Mouse (Mus musculus): Measurements from ENCODE around the gene Coil. TPM values are rescaled to one million over a fixed set of nuclear protein-coding genes. Genes with fewer than 3 reads are reported as not detected.

Gene Coil
- polyA plus RNA-seq (2012; ENCODE audit: insufficient read depth, insufficient read length, missing spikeins), result 6.0 and 7.2 TPM in 2 replicates

DNA sequence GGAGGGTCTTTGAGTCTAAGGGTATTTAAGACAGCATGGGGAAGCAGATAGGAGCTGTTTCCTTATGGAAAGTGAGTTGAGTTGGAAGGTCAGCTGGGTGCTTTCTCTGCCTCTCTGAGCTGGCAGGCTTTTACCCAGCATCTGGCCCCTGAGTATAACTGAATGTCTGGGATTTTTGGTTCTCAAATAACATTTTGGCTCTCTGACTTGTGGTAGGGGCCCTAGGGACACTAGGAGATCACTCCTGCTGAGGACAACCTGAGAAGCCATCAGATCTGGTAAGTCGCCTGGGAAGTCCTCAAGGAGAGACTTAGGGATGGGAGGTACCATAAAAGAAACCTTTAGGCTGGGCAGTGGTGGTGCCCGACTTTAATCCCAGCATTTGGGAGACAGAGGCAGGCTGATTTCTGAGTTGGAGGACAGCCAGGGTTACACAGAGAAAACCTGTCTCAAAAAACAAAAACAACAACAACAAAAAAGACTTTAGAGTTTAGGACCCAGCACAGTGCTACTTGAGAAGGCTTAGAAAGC is at the start of gene Coil:
Coil (plus strand) TSS at position 51 of the 531 bp plus-strand sequence.
- Histone ChIP-seq H3K27ac (ENCODE audit: insufficient read depth, low read depth, low read length) (no peak within 1 kb of the TSS), H3K4me1 (ENCODE audit: control insufficient read depth, insufficient read depth, low read length) (peaks cover 9% of the 10 kb centered on the region), H3K4me3 (ENCODE audit: insufficient read depth, low read length) (no peak within 1 kb of the TSS)
- TF ChIP-seq CTCF (IDR thresholded peaks at IDR 0.05; ENCODE audit: low read depth, low read length) (peak; percentile 35; the same call in 1 of the 2 replicates), POLR2A (IDR thresholded peaks at IDR 0.05; ENCODE audit: borderline replicate concordance, low read depth, low read length) (0 out of 2 replicates have a peak, but pooled peaks have one; percentile 20)

DNA sequence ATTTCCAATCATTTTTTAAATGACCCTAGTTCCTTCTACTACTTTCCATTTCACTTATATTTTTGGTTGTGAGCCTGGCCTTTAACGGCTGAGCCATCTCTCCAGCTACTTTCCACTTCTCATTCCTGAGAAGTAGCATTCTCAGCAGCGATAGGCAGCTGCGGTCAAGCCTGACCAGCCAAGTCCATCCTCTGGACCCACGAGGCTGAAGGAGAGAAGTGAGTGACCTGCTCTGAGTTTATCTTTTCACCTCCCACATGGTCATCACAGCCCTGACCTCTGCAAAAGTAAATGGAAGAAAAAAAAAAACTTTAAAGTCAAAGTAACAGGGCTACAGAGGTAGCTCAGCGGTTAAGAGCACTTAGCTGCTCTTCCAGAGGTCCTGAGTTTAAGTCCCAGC is 43.5 kb upstream of the Coil start:
- Histone ChIP-seq H3K4me3 (ENCODE audit: insufficient read depth, low read length) (no peak overlapping the region), H3K27ac (ENCODE audit: insufficient read depth, low read depth, low read length) (no peak overlapping the region), H3K4me1 (ENCODE audit: control insufficient read depth, insufficient read depth, low read length) (no peaks in the 10 kb centered on the region)
- TF ChIP-seq CTCF (IDR thresholded peaks at IDR 0.05; ENCODE audit: low read depth, low read length), result no peak
- no peak for TF ChIP-seq POLR2A (IDR thresholded peaks at IDR 0.05; ENCODE audit: borderline replicate concordance, low read depth, low read length)

DNA sequence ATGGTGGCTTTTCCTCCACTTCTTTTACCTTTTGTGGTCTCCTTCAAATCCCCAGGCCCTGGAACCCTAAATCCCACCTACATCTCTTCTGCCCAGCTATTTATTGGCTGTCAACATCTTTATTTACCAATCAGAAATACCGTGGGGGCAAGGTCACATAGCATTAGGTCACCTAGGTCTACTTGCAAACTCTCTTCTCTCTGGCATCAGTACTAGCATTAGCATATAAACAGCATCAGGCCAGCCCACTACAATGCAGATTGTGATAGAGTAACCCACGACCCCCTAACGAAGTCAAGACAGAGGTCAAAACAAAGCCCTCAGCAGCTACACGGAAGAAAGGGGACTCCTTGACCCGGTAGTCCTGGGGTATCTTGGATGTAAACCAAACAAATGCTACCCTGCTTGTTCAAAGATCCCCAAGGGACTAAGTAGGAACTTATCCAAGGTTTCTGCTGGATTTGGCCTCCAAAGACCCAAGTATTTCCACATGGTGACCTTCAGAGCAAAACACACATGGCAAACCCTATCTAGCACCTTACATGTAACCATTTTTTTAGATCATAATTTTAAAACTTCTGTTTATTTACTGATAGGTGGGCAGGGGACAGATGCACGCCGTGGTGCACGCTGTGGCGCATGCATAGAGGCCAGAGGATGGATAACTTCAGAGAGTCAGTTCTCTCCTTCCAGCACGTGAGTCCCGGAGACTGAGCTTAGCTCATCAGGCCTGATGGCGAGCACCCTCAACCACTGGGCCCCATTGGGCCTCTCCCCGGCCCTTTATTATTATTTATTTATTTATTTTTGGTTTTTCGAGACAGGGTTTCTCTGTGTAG is 38.1 kb upstream of the Coil start:
- Histone ChIP-seq H3K4me1 (ENCODE audit: control insufficient read depth, insufficient read depth, low read length) (no peaks in the 10 kb centered on the region), H3K27ac (ENCODE audit: insufficient read depth, low read depth, low read length) (no peak overlapping the region), H3K4me3 (ENCODE audit: insufficient read depth, low read length) (no peak overlapping the region)
- TF ChIP-seq POLR2A (IDR thresholded peaks at IDR 0.05; ENCODE audit: borderline replicate concordance, low read depth, low read length) (no peak), CTCF (IDR thresholded peaks at IDR 0.05; ENCODE audit: low read depth, low read length) (no peak)

DNA sequence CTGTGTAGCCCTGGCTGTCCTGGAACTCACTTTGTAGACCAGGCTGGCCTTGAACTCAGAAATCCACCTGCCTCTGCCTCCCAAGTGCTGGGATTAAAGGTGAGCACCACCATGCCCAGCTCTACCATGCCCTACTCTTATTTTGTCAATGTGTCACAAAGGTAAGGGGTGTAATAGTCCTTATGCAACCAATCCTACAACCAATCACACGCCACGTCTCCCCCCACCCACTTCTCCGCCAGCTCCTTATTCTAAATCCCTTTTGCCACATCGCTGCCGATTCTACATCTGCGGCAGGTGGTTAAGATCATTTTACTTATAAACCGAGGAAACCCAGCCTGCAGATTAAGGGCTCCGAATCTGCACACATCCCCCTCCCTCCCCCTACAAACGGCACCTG is 37.0 kb upstream of the Coil start:
- Histone ChIP-seq H3K4me3 (ENCODE audit: insufficient read depth, low read length) (no peak overlapping the region), H3K4me1 (ENCODE audit: control insufficient read depth, insufficient read depth, low read length) (no peaks in the 10 kb centered on the region), H3K27ac (ENCODE audit: insufficient read depth, low read depth, low read length) (no peak overlapping the region)
- TF ChIP-seq CTCF (IDR thresholded peaks at IDR 0.05; ENCODE audit: low read depth, low read length) (no peak), POLR2A (IDR thresholded peaks at IDR 0.05; ENCODE audit: borderline replicate concordance, low read depth, low read length) (no peak)

DNA sequence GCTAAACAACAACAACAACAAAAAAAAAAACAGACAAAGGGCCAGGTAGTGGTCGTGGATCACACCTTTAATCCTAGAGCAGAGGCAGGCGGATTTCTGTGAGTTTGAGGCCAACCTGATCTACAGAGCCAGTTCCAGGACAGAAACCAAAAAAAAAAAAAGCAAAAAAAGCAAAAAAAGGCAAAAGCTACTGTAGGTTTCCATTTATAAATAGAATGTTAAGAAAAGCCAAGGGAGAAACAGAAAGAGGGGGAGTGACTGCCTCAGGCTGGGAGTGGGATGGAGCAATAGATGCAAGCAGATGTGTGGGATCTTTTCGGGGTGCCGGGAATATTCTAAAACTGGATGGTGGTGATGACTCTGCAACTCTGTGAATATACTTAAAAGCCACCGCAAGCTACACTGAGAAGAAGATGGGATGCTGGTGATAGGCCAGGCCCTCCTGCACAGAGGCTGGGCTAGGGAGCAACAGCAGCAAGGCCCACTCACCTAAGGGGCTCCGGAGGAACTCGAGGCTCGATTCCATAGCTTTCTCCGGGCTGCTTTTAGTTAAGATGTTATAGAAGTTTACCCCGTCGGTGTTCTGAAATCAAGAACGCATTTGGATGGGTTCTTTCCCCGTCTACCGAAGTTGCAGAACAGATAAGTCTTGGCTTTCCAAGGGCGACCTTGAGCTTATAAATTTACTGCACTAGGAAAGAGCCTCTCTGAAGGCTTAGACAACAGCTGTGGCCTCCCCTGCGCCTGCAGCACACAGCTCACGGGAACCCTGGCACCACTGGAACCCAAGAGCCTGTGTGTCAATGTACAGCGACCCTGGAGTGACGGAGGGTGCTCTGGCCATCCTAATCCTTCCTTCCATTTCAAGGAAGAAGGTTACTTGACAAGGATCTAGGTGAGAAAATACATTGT is 35.7 kb upstream of the Coil start:
- H3K4me3 ChIP-seq (ENCODE audit: insufficient read depth, low read length), result no peak overlapping the region
- H3K27ac ChIP-seq (ENCODE audit: insufficient read depth, low read depth, low read length), result no peak overlapping the region
- no peak for TF ChIP-seq CTCF (IDR thresholded peaks at IDR 0.05; ENCODE audit: low read depth, low read length)
- TF ChIP-seq POLR2A (IDR thresholded peaks at IDR 0.05; ENCODE audit: borderline replicate concordance, low read depth, low read length), result no peak
- no peaks in the 10 kb centered on the region for H3K4me1 ChIP-seq (ENCODE audit: control insufficient read depth, insufficient read depth, low read length)

DNA sequence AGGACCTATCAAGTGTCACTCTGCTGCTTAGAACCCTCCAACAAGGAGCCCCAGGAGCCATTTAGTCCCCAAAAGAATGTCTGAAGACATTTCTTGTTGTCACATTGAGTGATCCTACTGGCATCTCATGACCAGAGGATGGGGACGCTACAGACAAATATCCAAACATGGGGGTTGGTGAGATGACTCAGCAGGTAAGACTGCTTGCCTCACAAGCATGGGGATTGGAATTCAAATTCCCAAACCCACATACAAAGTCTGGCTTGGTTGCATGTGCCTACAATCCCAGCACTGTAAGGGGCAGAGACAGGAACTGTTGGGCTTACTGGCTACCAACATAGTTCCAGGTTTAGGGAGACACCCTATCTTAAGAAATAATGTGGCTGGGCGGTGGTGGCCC is 32.2 kb upstream of the Coil start:
- no peaks in the 10 kb centered on the region for H3K4me1 ChIP-seq (ENCODE audit: control insufficient read depth, insufficient read depth, low read length)
- no peak overlapping the region for H3K27ac ChIP-seq (ENCODE audit: insufficient read depth, low read depth, low read length)
- no peak overlapping the region for H3K4me3 ChIP-seq (ENCODE audit: insufficient read depth, low read length)
- no peak for TF ChIP-seq CTCF (IDR thresholded peaks at IDR 0.05; ENCODE audit: low read depth, low read length)
- no peak for TF ChIP-seq POLR2A (IDR thresholded peaks at IDR 0.05; ENCODE audit: borderline replicate concordance, low read depth, low read length)

DNA sequence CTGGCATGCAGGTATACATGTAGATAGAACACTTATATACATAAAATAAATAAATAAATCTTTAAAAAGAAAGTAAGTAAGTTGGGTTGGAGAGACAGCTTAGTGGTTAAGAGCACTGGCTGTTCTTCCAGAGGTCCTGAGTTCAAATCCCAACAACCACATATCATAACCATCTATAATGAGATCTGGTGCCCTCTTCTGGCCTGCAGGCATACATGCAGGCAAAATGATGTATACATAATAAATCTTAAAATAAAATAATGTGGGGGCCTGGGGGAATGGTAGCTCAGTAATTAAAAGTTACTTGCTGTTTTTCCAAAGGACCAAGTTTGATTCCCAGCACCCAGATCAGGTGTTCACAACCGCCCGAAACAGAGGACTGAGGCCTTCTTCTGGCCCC is 31.3 kb upstream of the Coil start:
- TF ChIP-seq POLR2A (IDR thresholded peaks at IDR 0.05; ENCODE audit: borderline replicate concordance, low read depth, low read length) (no peak), CTCF (IDR thresholded peaks at IDR 0.05; ENCODE audit: low read depth, low read length) (no peak)
- Histone ChIP-seq H3K4me1 (ENCODE audit: control insufficient read depth, insufficient read depth, low read length) (no peaks in the 10 kb centered on the region), H3K4me3 (ENCODE audit: insufficient read depth, low read length) (no peak overlapping the region), H3K27ac (ENCODE audit: insufficient read depth, low read depth, low read length) (no peak overlapping the region)

DNA sequence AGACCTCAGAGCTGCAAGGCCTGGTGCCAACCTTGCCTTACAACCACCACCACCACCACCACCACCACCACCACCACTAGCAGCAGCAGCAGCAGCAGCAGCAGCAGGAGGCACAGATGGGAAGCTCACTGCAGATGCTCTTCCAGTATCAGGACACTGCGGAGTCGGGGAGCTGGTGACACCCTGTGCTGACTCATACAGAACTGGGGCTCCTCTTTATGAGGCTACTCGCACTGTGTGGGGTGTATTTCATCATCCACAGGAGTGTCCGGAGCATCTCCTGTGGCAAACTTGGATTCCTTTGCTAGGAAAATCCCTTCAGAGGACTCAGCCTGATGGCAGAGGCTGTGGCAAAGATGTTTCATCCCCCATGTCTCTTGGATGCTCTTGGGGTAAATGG is 30.4 kb upstream of the Coil start:
- H3K4me3 ChIP-seq (ENCODE audit: insufficient read depth, low read length), result no peak overlapping the region
- H3K27ac ChIP-seq (ENCODE audit: insufficient read depth, low read depth, low read length), result no peak overlapping the region
- no peaks in the 10 kb centered on the region for H3K4me1 ChIP-seq (ENCODE audit: control insufficient read depth, insufficient read depth, low read length)
- no peak for TF ChIP-seq POLR2A (IDR thresholded peaks at IDR 0.05; ENCODE audit: borderline replicate concordance, low read depth, low read length)
- no peak for TF ChIP-seq CTCF (IDR thresholded peaks at IDR 0.05; ENCODE audit: low read depth, low read length)

DNA sequence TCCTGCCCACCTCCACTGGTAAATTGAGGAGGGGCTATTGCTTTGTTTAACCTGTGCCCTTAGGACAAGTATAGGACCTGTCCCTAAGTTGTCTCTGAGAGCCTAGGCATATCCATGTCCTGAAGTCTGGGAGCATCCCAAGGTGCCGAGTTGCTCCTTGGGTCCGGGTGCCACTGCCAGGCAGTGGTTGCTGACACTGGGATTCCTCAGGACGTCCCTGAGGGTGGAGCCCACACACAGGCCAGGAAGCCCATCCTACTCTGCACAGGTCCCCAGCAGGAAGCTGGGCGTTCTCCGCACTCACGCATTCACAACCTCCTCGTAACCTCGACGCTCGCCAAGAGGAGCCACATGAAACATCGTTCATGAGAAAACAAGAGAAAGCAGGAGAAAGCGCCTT is 28.6 kb upstream of the Coil start:
- H3K4me3 ChIP-seq (ENCODE audit: insufficient read depth, low read length), result no peak overlapping the region
- TF ChIP-seq CTCF (IDR thresholded peaks at IDR 0.05; ENCODE audit: low read depth, low read length) (no peak), POLR2A (IDR thresholded peaks at IDR 0.05; ENCODE audit: borderline replicate concordance, low read depth, low read length) (no peak)
- peaks cover 2% of the 10 kb centered on the region for H3K4me1 ChIP-seq (ENCODE audit: control insufficient read depth, insufficient read depth, low read length)
- H3K27ac ChIP-seq (ENCODE audit: insufficient read depth, low read depth, low read length), result no peak overlapping the region

Data from bone marrow macrophage, adult 2 months (primary cell).